Mouse (Mus musculus) thymus, postnatal 4 days (tissue): ENCODE data around the gene Gm7735.
"Not testable (repeated sequence)": the region's sequence is repeated elsewhere in the genome, so short reads cannot be mapped to it uniquely, and the experiment has no call there.

Experiments
- DNase-seq: peaks from one replicate; pipeline ENCODE4 v3.0.0; 2021

The Gm7735 gene

GRCm38 (mm10) chr16:89169190-89169589 is at the start of gene Gm7735:
Gene Gm7735 (plus strand): TSS chr16:89169490.
- not testable (repeated sequence) for DNase-seq

GRCm38 (mm10) chr16:89140551-89140950 is 28.7 kb upstream of the Gm7735 start, which contains the start of gene Gm6358:
Gene Gm6358 (plus strand): TSS chr16:89140851.
- DNase-seq, result no peak

- no peak for DNase-seq
Measured at GRCm38 (mm10) chr16:89150786-89151185, 18.5 kb upstream of the Gm7735 start, which contains the start of gene Gm10061. Gene Gm10061 (plus strand): TSS chr16:89151086.

GRCm38 (mm10) chr16:89157652-89158051 is 11.6 kb upstream of the Gm7735 start, which contains the start of gene Gm9789:
Gene Gm9789 (plus strand): TSS chr16:89157952.
- no peak for DNase-seq

- no peak for DNase-seq
Measured at GRCm38 (mm10) chr16:89174435-89174834, 5.1 kb downstream of the Gm7735 start, which contains the start of gene 1110057P08Rik. Gene 1110057P08Rik (plus strand): TSS chr16:89174735.

GRCm38 (mm10) chr16:89188621-89189020 is 19.3 kb downstream of the Gm7735 start:
- no peak for DNase-seq

GRCm38 (mm10) chr16:89205561-89205960 is 36.3 kb downstream of the Gm7735 start, which contains the start of gene Krtap20-2:
Gene Krtap20-2 (plus strand): TSS chr16:89205861.
- no peak for DNase-seq
